Mouse (Mus musculus): Measurements from ENCODE around the gene H2-Eb2. TPM values are rescaled to one million over a fixed set of nuclear protein-coding genes. Genes with fewer than 3 reads are reported as not detected.

The H2-Eb2 gene
- polyA plus RNA-seq, 1 experiment = 10.0 TPM

- Histone ChIP-seq H3K4me1 (replicated peaks; ENCODE audit: control insufficient read depth, insufficient read depth, low read length) (peaks cover 7% of the 10 kb centered on the region), H3K27me3 (ENCODE audit: control insufficient read depth, insufficient read depth, low read length) (no peaks in the 10 kb centered on the region), H3K27ac (ENCODE audit: control insufficient read depth, insufficient read depth, low read length) (peak overlapping the region; percentile 35; the same call in 1 of the 2 replicates), H3K36me3 (ENCODE audit: control insufficient read depth, insufficient read depth, low read length) (no peaks in the 10 kb centered on the region), H3K4me3 (ENCODE audit: control insufficient read depth, insufficient read depth, low read length) (no peak overlapping the region)
- 33% methylated on average over 23 of the region's 23 CpGs for WGBS
- TF ChIP-seq POLR2A (IDR thresholded peaks at IDR 0.05; ENCODE audit: control insufficient read depth, extremely low read depth, insufficient read depth, low read length, poor library complexity) = no peak
- no peak for TF ChIP-seq CTCF (IDR thresholded peaks at IDR 0.05; ENCODE audit: borderline replicate concordance, control insufficient read depth, extremely low read depth, insufficient read depth, low read length, poor library complexity)
- peak; percentile 34 for DNase-seq
These were observed 29.3 kb upstream of the H2-Eb2 start for GRCm38 (mm10) chr17:34295891-34296794.

DNA sequence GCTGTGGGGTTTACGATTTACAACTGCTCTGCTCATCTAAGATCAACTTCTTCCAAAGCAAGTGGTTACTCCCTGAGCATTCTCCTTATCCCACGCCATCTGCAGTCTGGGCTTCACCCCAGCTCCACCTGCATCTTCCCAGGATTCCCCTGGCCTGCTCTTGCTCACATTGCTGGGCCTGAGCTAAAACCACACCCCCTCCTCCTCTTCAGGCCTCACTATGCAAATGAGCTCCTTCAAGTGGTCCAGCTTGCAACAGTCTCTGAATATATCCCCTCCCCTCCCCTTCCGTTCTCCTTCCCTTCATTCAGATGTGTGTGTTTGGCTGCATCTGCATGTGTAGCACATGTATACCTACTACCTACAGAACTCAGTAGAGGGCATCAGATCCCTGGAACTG is 26.1 kb upstream of the H2-Eb2 start:
- Histone ChIP-seq H3K4me1 (replicated peaks; ENCODE audit: control insufficient read depth, insufficient read depth, low read length) (peaks cover 3% of the 10 kb centered on the region), H3K4me3 (ENCODE audit: control insufficient read depth, insufficient read depth, low read length) (no peak overlapping the region), H3K27me3 (ENCODE audit: control insufficient read depth, insufficient read depth, low read length) (no peaks in the 10 kb centered on the region), H3K27ac (ENCODE audit: control insufficient read depth, insufficient read depth, low read length) (0 out of 2 replicates have a peak overlapping the region, but pooled peaks have one; percentile 18), H3K36me3 (ENCODE audit: control insufficient read depth, insufficient read depth, low read length) (no peaks in the 10 kb centered on the region)
- WGBS = 72% methylated on average over 3 of the region's 3 CpGs
- no peak for DNase-seq
- TF ChIP-seq POLR2A (IDR thresholded peaks at IDR 0.05; ENCODE audit: control insufficient read depth, extremely low read depth, insufficient read depth, low read length, poor library complexity) (no peak), CTCF (IDR thresholded peaks at IDR 0.05; ENCODE audit: borderline replicate concordance, control insufficient read depth, extremely low read depth, insufficient read depth, low read length, poor library complexity) (no peak)

- peaks cover 6% of the 10 kb centered on the region for H3K4me1 ChIP-seq (replicated peaks; ENCODE audit: control insufficient read depth, insufficient read depth, low read length)
- no peaks in the 10 kb centered on the region for H3K27me3 ChIP-seq (ENCODE audit: control insufficient read depth, insufficient read depth, low read length)
- 97% methylated on average over 8 of the region's 8 CpGs for WGBS
- no peaks in the 10 kb centered on the region for H3K36me3 ChIP-seq (ENCODE audit: control insufficient read depth, insufficient read depth, low read length)
- H3K4me3 ChIP-seq (ENCODE audit: control insufficient read depth, insufficient read depth, low read length) = no peak overlapping the region
- DNase-seq = no peak
- TF ChIP-seq CTCF (IDR thresholded peaks at IDR 0.05; ENCODE audit: borderline replicate concordance, control insufficient read depth, extremely low read depth, insufficient read depth, low read length, poor library complexity) (no peak), POLR2A (IDR thresholded peaks at IDR 0.05; ENCODE audit: control insufficient read depth, extremely low read depth, insufficient read depth, low read length, poor library complexity) (no peak)
- no peak overlapping the region for H3K27ac ChIP-seq (ENCODE audit: control insufficient read depth, insufficient read depth, low read length)
These were observed 25.4 kb upstream of the H2-Eb2 start for GRCm38 (mm10) chr17:34300071-34300470.

GRCm38 (mm10) chr17:34300691-34301566 is 24.5 kb upstream of the H2-Eb2 start:
- H3K27me3 ChIP-seq (ENCODE audit: control insufficient read depth, insufficient read depth, low read length) = no peaks in the 10 kb centered on the region
- no peaks in the 10 kb centered on the region for H3K36me3 ChIP-seq (ENCODE audit: control insufficient read depth, insufficient read depth, low read length)
- H3K27ac ChIP-seq (ENCODE audit: control insufficient read depth, insufficient read depth, low read length) = peak overlapping the region; percentile 74; the same call in 1 of the 2 replicates
- H3K4me1 ChIP-seq (replicated peaks; ENCODE audit: control insufficient read depth, insufficient read depth, low read length) = peaks cover 6% of the 10 kb centered on the region
- TF ChIP-seq CTCF (IDR thresholded peaks at IDR 0.05; ENCODE audit: borderline replicate concordance, control insufficient read depth, extremely low read depth, insufficient read depth, low read length, poor library complexity) = no peak
- no peak for TF ChIP-seq POLR2A (IDR thresholded peaks at IDR 0.05; ENCODE audit: control insufficient read depth, extremely low read depth, insufficient read depth, low read length, poor library complexity)
- no peak for DNase-seq
- H3K4me3 ChIP-seq (ENCODE audit: control insufficient read depth, insufficient read depth, low read length) = no peak overlapping the region
- 82% methylated on average over 23 of the region's 23 CpGs for WGBS

- Histone ChIP-seq H3K4me3 (ENCODE audit: control insufficient read depth, insufficient read depth, low read length) (no peak overlapping the region), H3K4me1 (replicated peaks; ENCODE audit: control insufficient read depth, insufficient read depth, low read length) (peaks cover 6% of the 10 kb centered on the region), H3K27me3 (ENCODE audit: control insufficient read depth, insufficient read depth, low read length) (no peaks in the 10 kb centered on the region), H3K27ac (ENCODE audit: control insufficient read depth, insufficient read depth, low read length) (peak overlapping the region; percentile 47; the same call in 1 of the 2 replicates), H3K36me3 (ENCODE audit: control insufficient read depth, insufficient read depth, low read length) (no peaks in the 10 kb centered on the region)
- WGBS = 93% methylated on average over 4 of the region's 4 CpGs
- DNase-seq = no peak
- no peak for TF ChIP-seq CTCF (IDR thresholded peaks at IDR 0.05; ENCODE audit: borderline replicate concordance, control insufficient read depth, extremely low read depth, insufficient read depth, low read length, poor library complexity)
These were observed 23.7 kb upstream of the H2-Eb2 start for GRCm38 (mm10) chr17:34301670-34302190.

DNA sequence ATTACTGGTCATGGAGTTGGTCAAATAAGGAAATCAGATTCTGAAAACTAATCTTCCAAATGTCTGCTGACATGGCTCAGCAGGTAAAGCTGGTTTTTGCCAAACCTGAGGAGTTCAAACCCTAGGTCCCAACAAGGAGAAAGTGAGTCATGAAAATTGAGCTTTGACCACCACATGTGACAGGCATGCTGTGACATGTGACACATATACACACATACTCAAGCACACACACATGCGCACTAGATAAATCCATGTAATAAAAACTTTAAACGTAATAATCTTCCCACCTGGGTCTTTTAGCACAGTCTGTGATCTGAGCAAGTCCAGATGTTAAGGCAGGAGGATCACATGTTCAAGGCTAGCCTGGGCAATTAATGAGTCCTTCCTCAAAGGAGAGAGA is 21.7 kb upstream of the H2-Eb2 start:
- H3K36me3 ChIP-seq (ENCODE audit: control insufficient read depth, insufficient read depth, low read length) = no peaks in the 10 kb centered on the region
- WGBS = 94% methylated on average over 2 of the region's 2 CpGs
- H3K4me3 ChIP-seq (ENCODE audit: control insufficient read depth, insufficient read depth, low read length) = no peak overlapping the region
- no peaks in the 10 kb centered on the region for H3K27me3 ChIP-seq (ENCODE audit: control insufficient read depth, insufficient read depth, low read length)
- no peak overlapping the region for H3K27ac ChIP-seq (ENCODE audit: control insufficient read depth, insufficient read depth, low read length)
- TF ChIP-seq POLR2A (IDR thresholded peaks at IDR 0.05; ENCODE audit: control insufficient read depth, extremely low read depth, insufficient read depth, low read length, poor library complexity) = no peak
- TF ChIP-seq CTCF (IDR thresholded peaks at IDR 0.05; ENCODE audit: borderline replicate concordance, control insufficient read depth, extremely low read depth, insufficient read depth, low read length, poor library complexity) = no peak
- peaks cover 6% of the 10 kb centered on the region for H3K4me1 ChIP-seq (replicated peaks; ENCODE audit: control insufficient read depth, insufficient read depth, low read length)
- no peak for DNase-seq
